In genomic region chr12:98370771-98371170, GRCm38 (mm10) we compare ENCODE assay signal across 19 mouse cellular contexts.
"Had no signal": no experiment of that assay in that cellular context is flagged by ENCODE, and none has a peak within 500 bp of the region (broad histone marks: within the 10 kb centered on the region; RNA-seq: fewer than 3 reads in every experiment).

No protein-coding gene starts in this region.

- ATAC-seq: lung, postnatal 0 days had no signal

- H3K27ac ChIP-seq: kidney, embryonic 15.5 days; left cerebral cortex, adult 2 months; liver, embryonic 13.5 days; macrophage; neural tube, embryonic 12.5 days; neural tube, embryonic 15.5 days; stomach, postnatal 0 days had no signal

- H3K4me1 ChIP-seq: kidney, embryonic 15.5 days; liver, embryonic 13.5 days; neural tube, embryonic 12.5 days; neural tube, embryonic 15.5 days had no signal

- DNase-seq: kidney, adult 8-10 months; kidney, postnatal 10 days; kidney, postnatal 36 days; layer of hippocampus, postnatal 36 days; liver, embryonic 13.5 days; lung, embryonic 14.5 days; midbrain, embryonic 14.5 days; right cerebral cortex, adult 18-20 months; right cerebral cortex, postnatal 14 days; right cerebral cortex, postnatal 4 days; thymus, adult 2 months; thymus, postnatal 14 days had no signal

- H3K4me3 ChIP-seq: kidney, embryonic 15.5 days; left cerebral cortex, adult 2 months; liver, embryonic 13.5 days; neural tube, embryonic 12.5 days; neural tube, embryonic 15.5 days had no signal
